Mouse (Mus musculus): Measurements from ENCODE around the gene Acadvl.
A peak's percentile ranks its signal among the peaks of the same experiment; 100 is the strongest.

Gene Acadvl

GRCm38 (mm10) chr11:70001865-70002264 is 13.3 kb downstream of the Acadvl start:
- DNase-seq (ENCODE audit: low spot score): peak; percentile 69

GRCm38 (mm10) chr11:70001159-70001558 is 14.1 kb downstream of the Acadvl start:
- DNase-seq (ENCODE audit: low spot score): no peak

DNA sequence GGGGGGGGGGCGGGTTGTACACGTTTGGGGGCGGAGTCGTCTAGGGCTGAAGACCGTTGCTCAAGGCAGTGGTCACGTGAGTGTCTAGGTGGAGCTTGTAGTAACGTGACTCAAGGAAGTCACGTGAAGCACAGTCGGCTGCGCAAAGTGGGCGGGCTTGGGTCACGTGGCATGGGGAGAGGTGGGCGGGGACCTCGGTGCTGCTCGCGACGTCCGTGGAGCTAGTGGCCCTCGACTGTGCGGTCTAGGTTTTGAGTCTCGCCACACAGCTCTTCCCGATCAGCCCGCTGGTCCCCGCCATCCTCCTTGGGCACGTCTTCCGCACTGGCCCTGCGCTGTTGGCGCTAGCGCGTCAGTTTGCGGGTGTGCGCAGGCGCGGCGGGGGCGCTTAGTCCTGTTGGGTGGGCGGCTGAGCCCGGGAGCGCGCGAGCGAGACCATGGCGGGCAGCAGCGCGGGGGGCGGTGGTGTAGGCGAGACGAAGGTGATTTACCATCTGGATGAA is 14.8 kb downstream of the Acadvl start, which contains the start of gene Dvl2:
Dvl2 (plus strand) TSS at position 200 of the 503 bp plus-strand sequence.
- peak; percentile 88 for DNase-seq (ENCODE audit: low spot score)

GRCm38 (mm10) chr11:69999666-70000065 is 15.5 kb downstream of the Acadvl start:
- DNase-seq (ENCODE audit: low spot score): no peak

- DNase-seq (ENCODE audit: low spot score): no peak
Measured at GRCm38 (mm10) chr11:69998567-69999491, 16.4 kb downstream of the Acadvl start.

DNA sequence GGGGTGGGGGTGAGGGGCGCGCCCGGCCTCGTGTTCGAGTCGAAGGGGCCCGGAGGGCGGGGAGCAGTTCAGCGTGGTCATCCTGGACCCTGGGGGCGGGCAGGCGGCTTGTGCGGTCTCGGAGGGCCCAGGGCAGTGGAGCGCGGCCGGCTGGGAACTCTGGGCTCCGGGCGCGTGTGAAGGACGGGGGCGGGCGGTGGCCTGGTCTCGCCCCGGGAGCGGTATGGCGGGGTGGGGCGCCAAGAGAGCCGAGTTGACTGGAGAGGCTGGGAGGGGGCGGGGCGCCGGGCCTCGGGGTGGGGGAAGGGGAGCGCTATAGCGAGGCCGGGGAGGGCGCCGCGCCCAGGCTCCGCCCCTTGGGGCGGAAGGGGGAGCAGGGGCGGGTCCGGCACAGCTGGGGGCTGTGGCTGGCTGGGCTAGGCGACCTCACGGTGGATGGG is 18.1 kb downstream of the Acadvl start:
- peak; percentile 80 for DNase-seq (ENCODE audit: low spot score)

GRCm38 (mm10) chr11:69996161-69997061 is 18.8 kb downstream of the Acadvl start:
- peak; percentile 48 for DNase-seq (ENCODE audit: low spot score)

DNA sequence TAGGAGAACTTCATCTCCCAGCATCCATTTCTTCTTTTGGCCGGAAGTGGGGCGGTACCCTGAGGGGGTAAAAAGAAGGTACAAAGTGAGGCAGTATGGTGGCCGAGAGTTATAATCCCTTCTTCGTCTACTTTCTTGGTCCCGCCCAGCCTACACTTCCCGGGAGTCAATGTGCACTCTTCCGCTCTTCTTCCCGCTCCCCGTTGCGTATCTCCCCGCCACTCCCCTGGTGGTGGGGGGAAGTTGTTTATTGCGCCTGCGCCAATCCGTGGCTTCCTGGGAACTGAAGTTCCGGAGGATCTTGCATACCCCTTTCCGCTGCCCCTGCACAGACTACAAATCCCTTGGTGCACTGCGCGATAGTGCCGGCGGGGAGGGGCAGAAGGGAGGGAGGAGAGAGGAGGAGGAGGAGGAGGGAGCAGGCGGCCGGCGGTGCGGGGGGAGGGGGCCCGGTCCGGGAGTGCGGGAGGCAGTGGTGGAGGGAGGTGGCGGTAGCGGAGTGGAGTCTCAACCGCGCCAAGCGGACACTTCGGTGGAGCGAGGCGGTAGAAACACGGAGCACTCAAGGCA is 19.7 kb downstream of the Acadvl start, which contains the start of gene Phf23:
Phf23 (plus strand) TSS at position 387 of the 570 bp plus-strand sequence.
- DNase-seq (ENCODE audit: low spot score): peak; percentile 99

- DNase-seq (ENCODE audit: low spot score): no peak
Measured at GRCm38 (mm10) chr11:69994401-69995090, 20.7 kb downstream of the Acadvl start.

- no peak for DNase-seq (ENCODE audit: low spot score)
Measured at GRCm38 (mm10) chr11:69992932-69993331, 22.3 kb downstream of the Acadvl start.

- DNase-seq (ENCODE audit: low spot score): no peak
Measured at GRCm38 (mm10) chr11:69992396-69992795, 22.8 kb downstream of the Acadvl start.

DNA sequence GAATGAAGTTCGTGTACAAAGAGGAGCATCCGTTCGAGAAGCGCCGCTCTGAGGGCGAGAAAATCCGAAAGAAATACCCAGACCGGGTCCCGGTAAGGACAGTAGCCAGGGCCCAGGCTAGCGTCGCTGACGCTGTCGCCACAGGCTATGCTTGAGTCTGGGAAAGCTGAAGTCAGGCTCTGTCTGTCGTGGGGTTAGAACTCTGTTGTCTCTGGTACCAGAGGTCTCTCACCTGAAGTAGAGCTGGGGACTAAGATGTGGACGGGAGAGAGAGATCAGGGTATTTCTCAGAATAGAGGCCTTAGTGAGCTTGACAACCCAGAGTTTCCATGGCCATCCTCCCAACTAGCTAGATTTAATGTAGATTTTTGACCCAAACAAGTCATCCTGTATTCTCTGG is 23.5 kb downstream of the Acadvl start:
- DNase-seq (ENCODE audit: low spot score): no peak

DNA sequence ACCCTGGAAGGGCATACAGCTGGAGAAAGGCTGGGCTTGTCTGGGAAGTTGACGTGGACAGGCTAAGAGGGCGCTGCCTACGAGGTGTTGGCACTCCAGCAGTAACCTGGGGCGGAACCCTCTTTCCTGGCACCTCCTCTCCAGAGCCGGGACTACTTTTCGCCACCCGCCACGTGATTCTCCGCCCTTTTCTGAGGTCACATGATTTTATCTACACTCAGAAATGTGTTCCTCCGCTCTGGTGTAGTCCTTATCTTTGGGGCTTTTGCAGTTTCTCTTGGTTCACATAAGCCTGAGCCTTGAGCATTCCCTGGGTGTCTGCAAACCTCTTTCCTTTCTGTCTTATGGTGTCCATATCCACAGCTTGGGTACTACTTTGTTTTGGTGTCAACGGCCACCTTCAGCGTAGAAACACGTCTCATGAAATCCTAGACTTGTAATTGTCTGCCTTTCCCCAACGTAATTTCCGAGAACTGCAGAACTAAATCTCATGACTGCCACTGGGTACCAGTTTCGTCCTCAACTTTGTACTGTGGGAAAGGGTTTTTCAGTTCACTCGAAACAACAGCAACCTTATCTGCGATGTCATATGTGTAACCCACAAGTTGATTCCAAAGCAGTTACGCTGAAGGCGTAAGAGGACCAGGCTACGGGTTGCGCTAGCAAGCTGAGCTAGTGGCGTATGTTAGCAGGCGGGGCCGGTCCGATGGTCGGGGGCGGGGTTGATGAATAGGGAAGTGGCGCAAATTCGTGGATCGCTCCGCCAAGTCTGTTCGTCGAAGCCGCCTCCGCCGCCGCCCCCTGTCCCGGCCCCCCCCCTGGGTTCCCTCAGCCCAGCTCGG is 24.1 kb downstream of the Acadvl start, which contains the start of gene Gabarap:
Gabarap (plus strand) TSS at position 294 of the 842 bp plus-strand sequence.
- peak; percentile 95 for DNase-seq (ENCODE audit: low spot score)

DNA sequence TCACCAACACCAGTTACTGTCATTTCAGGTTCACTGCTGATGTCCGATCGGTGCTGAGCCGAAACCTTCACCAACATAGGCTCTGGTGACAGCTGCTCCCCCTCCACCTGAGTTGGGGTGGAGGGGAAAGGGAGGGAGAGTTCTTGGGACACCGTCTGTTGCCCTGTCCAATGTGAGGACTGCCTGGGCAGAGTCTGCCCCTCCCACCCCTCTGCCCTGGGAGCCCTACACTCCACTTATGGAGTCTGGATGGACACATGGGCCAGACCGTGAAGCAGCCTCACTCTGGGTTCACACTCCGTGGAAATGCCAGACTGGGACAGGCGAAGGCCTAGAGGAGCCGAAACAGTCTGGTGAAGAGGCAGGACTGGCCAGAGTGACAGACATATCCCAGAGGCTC is 25.3 kb downstream of the Acadvl start:
- no peak for DNase-seq (ENCODE audit: low spot score)

DNA sequence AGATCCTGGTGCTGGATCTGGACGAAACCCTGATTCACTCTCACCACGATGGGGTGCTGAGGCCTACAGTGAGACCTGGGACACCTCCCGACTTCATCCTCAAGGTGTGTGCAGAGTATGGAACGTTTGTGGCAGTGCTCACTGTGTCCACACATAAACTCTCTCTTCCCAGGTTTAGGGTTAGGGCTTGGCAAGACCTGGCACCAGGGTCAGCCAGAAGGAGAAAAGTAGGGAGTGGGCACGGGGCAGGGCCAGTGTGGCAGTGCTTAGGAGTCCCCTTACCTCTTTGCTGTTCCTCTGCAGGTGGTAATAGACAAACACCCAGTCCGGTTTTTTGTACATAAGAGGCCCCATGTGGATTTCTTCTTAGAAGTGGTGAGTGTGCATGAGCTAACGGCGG is 30.8 kb downstream of the Acadvl start:
- DNase-seq (ENCODE audit: low spot score): no peak

GRCm38 (mm10) chr11:69983377-69983776 is 31.8 kb downstream of the Acadvl start:
- DNase-seq (ENCODE audit: low spot score): no peak

GRCm38 (mm10) chr11:69982877-69983276 is 32.3 kb downstream of the Acadvl start:
- no peak for DNase-seq (ENCODE audit: low spot score)

DNA sequence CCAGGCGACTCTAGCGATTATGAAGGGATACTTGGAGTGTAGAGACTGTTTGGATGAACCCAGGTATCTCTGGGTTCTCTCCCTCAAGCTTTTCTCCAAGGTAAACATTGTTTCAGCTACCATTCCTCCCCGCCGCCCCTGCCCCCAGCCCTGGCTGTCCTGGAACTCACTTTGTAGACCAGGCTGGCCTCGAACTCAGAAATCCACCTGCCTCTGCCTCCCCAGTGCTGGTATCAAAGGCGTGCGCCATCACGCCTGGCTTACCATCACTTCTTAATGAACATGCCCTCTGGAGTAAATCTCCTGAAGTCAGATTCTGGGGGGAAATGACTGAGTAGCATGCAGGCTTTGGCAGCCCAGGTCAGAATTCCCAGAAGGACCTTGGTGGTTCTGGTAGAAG is 33.0 kb downstream of the Acadvl start, which contains the start of gene Elp5:
Elp5 (minus strand) TSS at position 293 of the 400 bp plus-strand sequence.
- no peak for DNase-seq (ENCODE audit: low spot score)

GRCm38 (mm10) chr11:69981141-69981762 is 34.0 kb downstream of the Acadvl start, which contains the start of gene Ctdnep1:
Gene Ctdnep1, plus strand, starts transcription at chr11:69981156.
- peak; percentile 56 for DNase-seq (ENCODE audit: low spot score)

Measured in T-cell, adult 2 months (primary cell).